Mouse (Mus musculus): Measurements from ENCODE around the gene Gnao1.

Gnao1 gene

GRCm38 (mm10) chr8:93941636-93942054 is 131.9 kb downstream of the Gnao1 start:
- DNase-seq (ENCODE audit: low spot score in 2 of 2) = no peak

- DNase-seq (ENCODE audit: low spot score in 2 of 2) = no peak
These were observed 136.0 kb downstream of the Gnao1 start for GRCm38 (mm10) chr8:93945781-93946180.

DNA sequence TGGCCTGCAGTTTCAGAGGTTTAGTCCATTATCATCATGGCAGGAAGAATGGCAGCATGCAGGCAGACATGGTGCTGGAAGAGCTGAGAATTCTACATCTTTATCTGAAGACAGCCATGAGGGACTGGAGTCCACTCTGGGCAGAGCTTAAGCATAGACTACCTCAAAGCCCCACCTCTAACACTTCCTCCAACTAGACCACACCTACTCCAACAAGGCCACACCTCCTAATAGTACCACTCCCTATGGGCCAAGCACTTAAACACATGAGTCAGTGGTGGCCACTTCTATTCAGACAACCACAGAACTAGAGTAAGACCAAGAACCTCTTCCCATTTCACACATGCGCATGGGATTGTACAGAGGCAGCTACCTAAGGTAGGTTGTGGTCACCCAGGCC is 136.6 kb downstream of the Gnao1 start:
- DNase-seq (ENCODE audit: low spot score in 2 of 2) = no peak

DNA sequence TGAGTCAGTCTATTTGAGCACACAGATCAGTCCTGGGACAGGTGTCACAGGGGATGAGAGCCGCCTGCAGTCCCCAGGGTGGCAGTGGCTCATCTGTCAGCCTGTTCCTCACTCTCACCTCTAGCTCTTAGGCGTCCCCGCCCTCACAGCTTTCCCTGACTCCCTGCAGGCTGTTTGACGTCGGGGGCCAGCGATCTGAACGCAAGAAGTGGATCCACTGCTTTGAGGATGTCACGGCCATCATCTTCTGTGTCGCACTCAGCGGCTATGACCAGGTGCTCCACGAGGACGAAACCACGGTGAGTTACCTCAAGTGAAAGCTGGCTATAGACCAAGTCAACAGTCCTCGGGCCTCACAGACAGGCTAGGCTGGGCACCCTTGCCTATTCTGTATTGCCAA is 140.4 kb downstream of the Gnao1 start:
- DNase-seq (ENCODE audit: low spot score in 2 of 2) = no peak

DNA sequence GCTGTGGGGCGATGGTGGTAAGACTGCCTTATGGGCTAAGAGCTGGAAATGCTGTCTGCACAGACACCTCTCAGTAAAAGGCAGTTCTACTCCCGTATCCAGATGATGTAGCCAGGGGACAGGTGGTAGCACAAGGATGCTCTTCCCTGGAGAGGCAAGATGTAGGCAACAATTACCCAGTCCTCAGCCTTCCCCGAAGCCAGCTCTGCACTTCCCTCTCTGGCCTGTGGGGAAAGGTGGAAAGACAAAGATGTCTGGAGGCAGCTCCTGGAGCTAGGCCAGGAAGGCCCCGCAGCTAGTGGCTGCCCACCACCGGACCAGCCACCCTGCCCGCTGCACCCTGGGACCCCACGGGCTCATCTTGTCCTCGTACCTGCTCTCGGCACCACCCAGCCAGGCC is 142.7 kb downstream of the Gnao1 start:
- no peak for DNase-seq (ENCODE audit: low spot score in 2 of 2)

DNA sequence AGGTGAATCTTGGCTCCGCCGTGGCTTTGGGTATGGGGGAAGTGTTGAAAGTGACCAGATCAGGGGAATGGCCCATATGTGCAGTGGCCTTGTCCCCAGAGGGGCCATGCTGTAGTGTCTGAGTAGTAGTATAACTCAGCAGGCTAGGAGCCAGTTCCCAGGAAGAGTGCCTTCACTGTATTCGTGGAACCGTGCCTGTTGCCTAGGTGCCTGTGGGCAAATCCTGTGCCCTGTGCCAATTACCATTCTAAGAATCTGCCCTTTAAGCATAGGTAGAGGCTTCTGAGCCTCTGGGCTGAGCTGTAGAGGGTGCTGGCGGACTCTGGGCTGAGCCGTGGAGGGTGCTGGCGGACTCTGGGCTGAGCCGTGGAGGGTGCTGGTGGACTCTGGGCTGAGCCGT is 148.6 kb downstream of the Gnao1 start:
- DNase-seq (ENCODE audit: low spot score in 2 of 2) = no peak

- no peak for DNase-seq (ENCODE audit: low spot score in 2 of 2)
These were observed 151.1 kb downstream of the Gnao1 start for GRCm38 (mm10) chr8:93960909-93961308.

- no peak for DNase-seq (ENCODE audit: low spot score in 2 of 2)
These were observed 158.5 kb downstream of the Gnao1 start for GRCm38 (mm10) chr8:93968293-93968692.

DNA sequence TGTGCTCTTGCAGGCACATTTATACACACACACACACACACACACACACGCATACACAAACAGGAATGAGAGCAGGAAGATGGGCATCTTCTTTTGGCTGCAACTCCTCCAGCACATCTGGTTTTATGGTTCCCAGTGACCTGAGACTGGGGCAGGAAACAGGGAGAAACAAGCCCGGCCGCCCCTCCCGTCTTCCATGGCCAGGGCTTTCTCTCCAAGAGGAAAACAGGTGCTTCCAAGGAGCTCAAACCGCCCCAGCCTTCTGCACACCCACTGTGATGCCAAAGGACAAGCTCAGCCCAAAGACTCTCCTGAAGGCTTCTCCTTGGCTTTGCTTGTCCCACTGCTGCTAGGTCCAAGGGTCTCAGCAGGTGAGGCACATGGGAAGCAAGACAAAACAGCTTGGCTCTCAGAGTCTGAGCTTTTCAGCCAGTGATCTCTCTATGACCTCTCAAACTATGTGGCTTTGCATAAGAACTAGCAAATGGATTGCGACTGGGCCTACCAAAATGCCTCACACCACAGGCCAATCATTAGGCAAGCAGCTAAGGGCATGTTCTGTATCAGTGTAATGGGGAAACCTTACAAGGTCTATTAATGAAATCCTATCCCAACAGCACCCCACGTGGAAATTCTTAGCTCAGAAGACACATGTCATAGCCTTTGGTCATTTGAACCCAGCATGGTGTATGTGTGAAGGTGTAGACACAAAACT is 160.0 kb downstream of the Gnao1 start:
- no peak for DNase-seq (ENCODE audit: low spot score in 2 of 2)

DNA sequence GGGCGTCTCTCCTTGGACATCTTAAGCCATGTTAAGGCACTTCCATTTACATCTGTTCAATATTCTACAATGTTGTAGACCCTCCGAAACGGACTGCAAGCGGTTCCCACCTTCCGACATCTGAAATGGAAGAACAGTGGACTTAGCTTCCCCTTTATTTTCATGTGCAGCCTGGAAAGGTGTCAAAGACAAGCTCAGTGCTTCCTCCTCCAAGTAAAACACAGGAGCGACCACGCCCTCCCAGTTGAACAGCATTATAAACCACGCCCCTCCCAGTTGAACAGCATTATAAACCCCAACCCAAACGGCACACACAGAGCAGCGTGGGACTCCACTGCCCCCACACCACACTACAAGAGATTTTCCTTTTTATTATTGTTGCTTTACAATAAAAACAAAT is 161.7 kb downstream of the Gnao1 start:
- no peak for DNase-seq (ENCODE audit: low spot score in 2 of 2)

DNA sequence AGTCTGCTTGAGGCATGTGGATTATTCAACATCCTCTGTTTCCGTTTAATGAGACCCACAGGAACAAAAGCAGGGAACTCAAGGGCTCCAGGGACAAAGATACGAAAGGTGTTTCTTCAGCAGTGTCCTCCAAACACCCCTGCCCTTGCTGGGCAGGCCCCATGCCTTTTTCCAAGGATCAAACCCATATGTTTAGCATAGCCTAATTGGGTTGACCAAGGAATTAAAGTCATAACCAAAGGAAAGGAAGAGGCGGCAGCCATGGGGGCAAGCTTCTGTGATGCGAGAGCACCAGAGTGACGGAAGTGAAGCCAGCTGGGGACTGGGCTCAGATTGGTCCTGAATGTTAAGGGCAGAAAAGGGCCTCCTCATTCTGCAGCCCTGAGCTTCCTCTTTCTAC is 162.4 kb downstream of the Gnao1 start:
- no peak for DNase-seq (ENCODE audit: low spot score in 2 of 2)

DNA sequence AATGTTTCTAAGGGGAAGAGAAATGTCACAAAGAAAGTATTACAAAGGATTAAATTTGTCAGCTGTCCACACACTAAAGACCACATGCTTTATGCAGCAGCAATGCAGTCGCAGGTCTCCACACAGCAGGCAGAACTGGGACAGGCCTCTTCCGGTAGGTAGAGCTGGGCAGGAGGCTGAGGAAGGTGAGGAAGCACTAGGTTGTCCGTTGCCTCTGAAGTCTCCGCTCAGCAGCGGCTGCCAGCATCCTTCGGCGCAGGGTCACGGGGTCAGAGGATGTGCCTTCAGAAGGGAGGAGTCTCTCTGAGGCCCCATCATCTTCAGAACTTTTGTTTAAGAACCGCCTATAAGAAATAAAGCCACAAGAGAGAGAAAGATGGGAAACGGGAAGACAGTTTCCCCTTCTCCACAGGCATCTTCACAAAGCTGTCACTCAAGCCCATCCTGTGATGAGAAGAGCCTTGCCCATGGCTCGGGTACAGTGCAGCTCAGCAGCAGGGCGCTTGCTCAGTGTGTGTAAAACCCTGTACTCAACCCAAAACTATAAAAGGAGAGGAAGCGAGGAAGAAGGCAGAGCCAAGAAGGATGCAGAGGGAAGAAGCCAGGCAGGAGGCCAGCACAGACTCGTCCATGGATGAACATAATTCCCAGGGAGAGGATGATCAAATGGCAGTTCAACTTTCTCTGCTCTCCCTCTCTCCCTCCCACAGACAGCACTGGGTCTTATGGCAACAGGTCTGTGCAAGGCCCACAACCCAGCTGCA is 163.4 kb downstream of the Gnao1 start:
- no peak for DNase-seq (ENCODE audit: low spot score in 2 of 2)

GRCm38 (mm10) chr8:93973831-93974375 is 164.1 kb downstream of the Gnao1 start:
- DNase-seq (ENCODE audit: low spot score in 2 of 2) = no peak

DNA sequence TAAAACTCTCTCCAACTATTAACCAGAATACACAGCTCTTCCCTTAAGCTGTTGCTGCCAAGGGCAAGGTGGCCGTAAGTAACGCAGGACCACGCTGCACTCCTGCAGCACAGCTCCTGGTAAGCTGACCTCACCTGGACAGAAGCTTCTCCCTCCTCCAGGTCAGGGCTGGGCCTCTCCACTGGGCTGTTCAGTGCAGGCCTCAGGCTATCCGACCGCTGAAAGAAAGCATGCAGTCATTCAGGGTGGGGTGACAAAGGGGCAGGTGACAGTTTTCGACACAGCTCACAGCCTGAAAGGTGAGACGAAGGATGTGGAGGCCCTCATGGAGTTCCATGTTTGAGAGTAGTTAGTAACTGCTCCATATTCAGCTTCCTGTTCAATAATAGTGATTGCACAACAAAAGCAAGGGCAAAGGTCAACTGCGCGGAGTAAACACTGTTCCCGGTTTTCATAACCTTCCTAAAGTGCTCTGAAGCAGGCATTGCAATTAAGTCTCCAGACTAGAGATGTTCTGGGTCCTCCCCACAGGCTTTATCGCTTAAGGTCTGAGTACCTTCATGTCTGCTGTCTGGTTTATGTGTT is 164.9 kb downstream of the Gnao1 start:
- no peak for DNase-seq (ENCODE audit: low spot score in 2 of 2)

GRCm38 (mm10) chr8:93975358-93975757 is 165.6 kb downstream of the Gnao1 start:
- no peak for DNase-seq (ENCODE audit: low spot score in 2 of 2)

GRCm38 (mm10) chr8:93976446-93977211 is 166.9 kb downstream of the Gnao1 start:
- no peak for DNase-seq (ENCODE audit: low spot score in 2 of 2)

- DNase-seq (ENCODE audit: low spot score in 2 of 2) = no peak
These were observed 170.4 kb downstream of the Gnao1 start for GRCm38 (mm10) chr8:93980141-93980540.

GRCm38 (mm10) chr8:93981679-93982215 is 172.0 kb downstream of the Gnao1 start:
- no peak for DNase-seq (ENCODE audit: low spot score in 2 of 2)

DNA sequence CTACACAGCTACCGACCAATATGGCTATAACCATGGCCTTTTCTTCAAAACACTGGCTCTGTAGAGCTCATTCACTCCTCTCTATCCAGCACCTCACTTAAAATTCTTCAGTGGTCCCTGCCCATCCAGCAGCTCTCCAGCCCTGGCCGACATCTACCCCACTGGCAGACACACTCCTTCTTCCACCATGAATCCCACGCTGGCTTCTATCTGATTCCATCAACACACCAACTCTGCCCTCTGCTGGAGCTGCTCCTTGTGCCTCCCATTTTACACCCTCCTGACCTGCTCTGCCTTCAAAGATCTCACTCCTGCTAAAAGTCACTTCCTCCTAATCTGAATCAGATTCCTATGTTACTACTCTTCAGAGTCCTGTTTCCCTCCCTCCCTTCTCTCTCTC is 174.1 kb downstream of the Gnao1 start:
- DNase-seq (ENCODE audit: low spot score in 2 of 2) = no peak

DNA sequence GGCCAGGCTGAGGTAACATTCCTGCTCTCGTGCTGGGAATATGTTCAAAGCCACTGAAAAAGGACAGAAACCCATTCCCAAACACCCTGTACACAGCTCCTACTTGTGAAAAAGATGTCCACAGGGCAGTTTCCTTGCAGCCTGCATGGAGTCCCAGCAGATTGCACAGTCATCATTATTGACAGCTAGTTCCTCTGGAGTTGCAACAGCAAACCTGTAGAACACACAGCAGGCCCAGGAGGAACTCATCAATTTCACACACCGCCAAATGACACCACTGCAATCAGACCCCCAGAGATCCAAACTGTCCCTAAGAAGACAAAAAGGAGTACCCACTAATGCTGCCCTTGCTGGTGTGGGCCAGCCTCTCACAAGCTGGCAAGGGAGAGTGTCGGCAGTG is 175.0 kb downstream of the Gnao1 start:
- no peak for DNase-seq (ENCODE audit: low spot score in 2 of 2)

DNA sequence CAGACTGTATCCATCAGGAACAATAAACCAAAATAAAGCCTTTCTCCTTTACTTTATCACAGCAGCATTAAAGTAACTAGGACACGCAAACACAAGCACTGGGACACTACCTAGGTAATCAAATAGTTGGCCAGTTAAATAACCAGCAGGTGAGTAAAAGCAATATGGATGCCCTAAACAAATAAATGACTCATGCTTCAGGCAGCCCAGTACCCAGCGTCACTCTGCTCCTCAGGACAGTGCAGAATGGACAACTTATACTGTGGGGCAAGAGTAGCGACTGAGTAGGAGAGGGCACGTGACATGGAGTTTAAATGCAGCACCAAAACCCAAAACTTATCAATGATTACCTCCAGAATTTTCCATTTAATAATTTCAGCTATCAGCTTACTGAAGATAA is 180.0 kb downstream of the Gnao1 start:
- no peak for DNase-seq (ENCODE audit: low spot score in 2 of 2)

DNA sequence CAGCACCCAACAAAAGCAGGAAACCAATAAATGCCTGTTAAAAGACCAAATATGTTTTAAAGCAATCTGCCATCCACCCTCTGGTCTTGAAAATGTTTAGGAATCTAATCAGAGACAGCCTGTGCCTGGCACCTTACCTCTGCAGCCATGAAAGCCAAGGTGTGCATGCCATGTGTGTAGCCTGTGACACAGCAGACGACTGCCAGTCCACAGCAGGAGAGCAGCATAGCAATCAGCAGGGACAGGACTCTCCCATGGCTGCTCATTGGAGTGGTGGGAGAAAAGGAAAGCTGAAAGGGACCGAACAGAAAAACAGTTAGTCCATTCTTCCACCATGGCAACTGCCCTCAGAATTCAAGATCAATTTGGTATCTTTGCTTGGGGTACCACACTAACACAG is 189.2 kb downstream of the Gnao1 start:
- no peak for DNase-seq (ENCODE audit: low spot score in 2 of 2)
